ENCODE assay signal across 17 mouse cellular contexts in the genomic region with DNA sequence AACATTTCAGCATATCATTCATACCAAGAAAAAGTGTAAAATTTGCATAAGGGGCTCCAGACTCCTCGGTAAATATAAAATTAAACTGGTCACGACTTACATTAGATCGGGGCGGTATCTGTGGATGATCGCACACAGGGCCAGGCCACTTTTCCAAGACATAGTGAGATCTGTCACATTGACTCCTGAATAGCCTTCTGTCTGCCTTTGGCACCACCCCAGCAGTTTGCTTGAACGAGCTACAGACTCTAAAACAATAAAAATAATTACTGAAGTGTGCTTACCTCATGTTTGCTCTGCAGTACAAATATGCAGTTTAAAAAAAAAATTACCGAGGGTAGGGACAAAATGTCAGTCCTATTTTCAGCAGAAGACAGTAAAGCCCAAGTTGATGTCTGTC.
DNase-seq lines count a peak whose midpoint lies in the region; TF ChIP-seq lines count a peak whose summit lies in the region.
"Had no signal": no experiment of that assay in that cellular context is flagged by ENCODE, and none has a peak within 500 bp of the region (broad histone marks: within the 10 kb centered on the region; RNA-seq: fewer than 3 reads in every experiment).

No protein-coding gene starts in this region.

- intact Hi-C loops in heart, postnatal 36 days (cut with DNase I), result no loop called here

- peak overlapping the region; percentile 58 for H3K27ac ChIP-seq in layer of hippocampus, adult 2 months
- H3K27ac ChIP-seq: embryonic facial prominence, embryonic 13.5 days; heart, adult 2 months; kidney, postnatal 0 days; liver, embryonic 12.5 days; stomach, postnatal 0 days had no signal

- H3K4me3 ChIP-seq in layer of hippocampus, adult 2 months, result no peak overlapping the region
- H3K4me3 ChIP-seq: embryonic facial prominence, embryonic 13.5 days; heart, adult 2 months; liver, embryonic 12.5 days; megakaryocyte, embryonic 14.5 days had no signal

- peak; percentile 60 for DNase-seq in cerebellum, adult 11 months
- DNase-seq in cerebellum, postnatal 4 days (ENCODE audit: low spot score in 2 of 2), result no peak
- DNase-seq in layer of hippocampus, adult 2 months (ENCODE audit: low spot score in 2 of 2), result no peak
- DNase-seq in layer of hippocampus, adult 9-11 months, result no peak
- peak; percentile 90 for DNase-seq in brain, adult 2 months (ENCODE audit: low read depth, low spot score)
- DNase-seq in cerebellum, postnatal 10 days, result peak; percentile 81 to 87
- no peak for DNase-seq in heart, postnatal 36 days
- DNase-seq in gastrocnemius, adult 8-10 months (ENCODE audit: low spot score in 2 of 2), result no peak
- DNase-seq: kidney, adult 18-20 months; lung, adult 2 months; thymus, postnatal 14 days had no signal

- TF ChIP-seq CTCF in layer of hippocampus, adult 2 months (conservative IDR thresholded peaks at IDR 0.05), result no peak

Comparison
In these comparisons a context has a peak if more than half of its experiments do, and no peak if none do; other contexts are left out.
1. DNase-seq: peak in cerebellum, adult 11 months (single experiment), brain, adult 2 months (single experiment) and cerebellum, postnatal 10 days (2 of 2); none in cerebellum, postnatal 4 days (0 of 2), layer of hippocampus, adult 2 months (0 of 2), layer of hippocampus, adult 9-11 months (single experiment), heart, postnatal 36 days (0 of 2) and gastrocnemius, adult 8-10 months (0 of 2).